Mouse (Mus musculus): ENCODE data around the gene Khnyn.
A peak's percentile ranks its signal among the peaks of the same experiment; 100 is the strongest.

Gene Khnyn

DNA sequence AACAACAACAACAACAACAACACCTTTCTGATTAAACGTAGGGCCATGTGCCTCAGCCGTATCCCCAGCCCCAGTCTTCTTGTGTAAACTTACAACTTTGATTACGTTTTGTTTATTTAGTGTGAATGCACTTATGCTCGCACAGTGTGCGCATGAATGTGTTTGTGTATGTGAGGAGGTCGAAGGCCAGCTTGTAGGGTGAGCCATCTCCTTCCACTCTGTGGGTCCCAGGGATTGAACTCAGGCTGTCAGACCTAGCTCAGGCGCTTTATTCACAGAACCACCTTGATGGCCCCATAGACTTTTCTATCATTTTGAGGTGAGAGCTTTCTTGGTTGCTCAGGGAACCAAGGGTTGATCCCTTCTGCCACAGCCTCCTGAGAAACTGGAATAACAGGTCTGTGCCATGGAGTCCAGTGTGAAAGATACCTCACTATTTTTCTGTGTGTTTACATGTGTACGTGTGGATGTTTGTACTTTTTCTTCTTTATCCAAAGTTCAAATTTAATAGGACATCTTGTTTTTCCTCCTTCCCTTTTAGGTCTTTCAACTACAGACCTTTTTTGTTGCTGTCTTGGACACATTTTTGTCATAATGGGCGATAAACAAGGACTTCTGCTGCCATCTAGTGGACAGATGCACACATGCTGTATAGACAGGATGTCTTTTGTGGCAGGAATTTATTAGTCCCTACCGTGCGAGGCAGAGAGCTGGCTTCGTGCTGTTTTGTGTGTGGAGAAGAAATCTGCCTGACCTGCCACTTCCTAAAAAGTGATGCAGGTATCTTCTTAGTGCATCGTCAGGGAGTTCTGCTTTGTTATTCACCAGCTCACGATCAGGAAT is 33.7 kb downstream of the Khnyn start:
- peak; percentile 81 to 82 for DNase-seq (ENCODE audit: low spot score in 2 of 2)

DNA sequence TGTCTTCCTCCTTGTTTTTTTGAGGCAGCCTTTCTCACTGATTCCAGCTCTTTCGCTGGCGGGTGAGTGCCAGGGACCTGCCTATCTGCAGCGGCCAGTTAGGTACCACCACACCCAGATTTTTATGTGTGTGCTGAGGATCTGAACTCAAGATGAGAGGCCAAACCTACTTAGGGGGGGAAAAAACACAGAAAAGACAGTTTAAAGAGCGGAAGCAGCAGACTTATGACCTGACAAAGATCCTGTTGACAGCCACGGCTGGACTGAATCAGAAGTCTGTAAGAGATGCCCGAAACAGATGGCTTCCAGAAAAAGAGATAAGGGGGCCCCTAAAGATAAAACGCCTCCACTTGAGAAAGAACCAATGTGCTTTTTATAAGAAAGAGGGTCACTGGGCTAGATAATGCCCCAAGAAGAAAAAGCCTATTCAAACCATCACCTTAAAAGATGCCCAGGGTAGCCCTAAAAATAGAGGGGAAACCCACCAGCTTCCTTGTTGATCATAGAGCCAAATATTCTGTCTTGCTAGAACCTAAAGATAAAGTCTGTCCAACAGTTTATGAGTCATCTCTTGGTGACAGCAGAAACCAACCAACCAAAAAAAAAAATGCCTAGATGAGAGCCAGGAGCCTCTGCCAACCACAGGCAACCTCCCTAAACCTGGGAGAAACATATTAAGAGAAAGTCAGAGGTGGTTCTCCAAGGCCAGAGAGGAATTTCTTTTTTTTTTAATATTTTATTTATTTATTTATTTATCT is 37.9 kb downstream of the Khnyn start:
- DNase-seq (ENCODE audit: low spot score in 2 of 2) = no peak

DNA sequence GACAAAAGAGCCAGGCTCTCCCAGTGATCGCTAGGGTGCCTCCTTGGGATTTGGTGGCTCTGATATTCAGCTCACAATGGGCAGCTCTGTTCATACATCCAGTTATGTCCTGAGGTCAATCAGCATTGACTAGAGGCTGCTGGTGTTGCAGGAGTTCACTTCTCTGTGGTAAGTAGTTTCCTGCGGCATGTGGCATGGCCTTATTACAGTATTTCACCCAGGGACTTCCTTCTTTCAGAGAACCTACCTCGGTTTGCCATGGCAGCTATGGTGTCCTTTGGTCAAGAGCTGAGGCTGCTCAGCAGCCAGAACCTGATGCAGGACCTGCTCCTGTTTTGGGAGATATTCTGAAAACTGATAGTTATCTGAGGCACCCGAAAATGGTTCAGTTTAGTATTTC is 42.1 kb downstream of the Khnyn start:
- DNase-seq (ENCODE audit: low spot score in 2 of 2) = no peak

DNA sequence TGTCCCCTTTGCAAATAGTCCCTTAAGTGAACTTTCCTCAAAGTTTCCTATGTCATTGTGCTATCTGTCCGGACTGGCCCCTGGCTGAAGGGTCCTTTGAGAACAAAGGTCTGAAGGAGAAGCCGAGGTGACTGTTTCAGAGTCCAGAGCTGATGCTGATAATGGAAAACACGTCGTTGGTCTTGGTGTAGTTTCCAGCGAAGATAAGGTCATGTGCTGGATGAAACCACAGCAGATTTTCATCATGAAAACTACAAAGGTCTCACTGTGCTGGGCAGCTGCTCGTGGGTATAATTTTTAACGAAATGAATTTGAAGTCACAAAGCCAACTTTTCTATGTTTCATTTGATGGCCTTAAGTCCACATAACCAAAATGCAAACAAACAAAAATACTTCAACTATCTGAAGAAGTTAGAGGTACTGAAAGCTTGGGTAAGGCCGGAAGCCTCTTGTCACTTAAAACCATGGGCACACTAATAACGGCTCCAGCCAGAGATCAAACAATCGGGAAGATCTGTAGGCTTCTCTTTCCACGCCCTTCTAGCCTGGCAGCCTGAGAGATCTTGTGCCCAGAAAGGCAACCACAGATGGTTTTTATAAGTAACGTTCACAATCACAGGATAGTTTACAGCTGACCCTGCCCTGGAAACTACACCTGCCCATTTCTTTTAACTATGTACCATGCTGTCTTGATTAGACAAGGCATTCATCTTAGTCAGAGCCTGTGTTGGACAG is 44.7 kb downstream of the Khnyn start:
- DNase-seq (ENCODE audit: low spot score in 2 of 2) = no peak

DNA sequence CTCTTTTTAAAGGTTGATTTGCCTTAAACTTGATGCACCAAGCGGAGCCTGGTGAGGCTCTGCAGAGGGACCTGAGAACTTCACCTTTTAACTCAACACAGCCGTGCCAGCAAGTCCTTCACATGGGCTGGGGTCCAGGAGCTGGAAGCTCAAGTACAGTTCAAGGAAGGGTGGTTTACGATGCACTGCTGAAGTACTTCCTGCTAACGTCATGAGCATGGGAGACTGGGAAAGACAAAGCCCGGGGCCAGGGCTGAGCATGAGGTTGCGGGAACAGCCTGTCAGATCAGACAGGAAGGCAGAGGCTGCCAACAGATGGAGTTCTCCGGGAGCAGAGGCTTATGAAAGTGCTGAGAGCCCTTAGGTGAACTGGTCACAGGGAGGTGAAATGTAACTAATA is 48.8 kb downstream of the Khnyn start:
- DNase-seq (ENCODE audit: low spot score in 2 of 2) = no peak

DNA sequence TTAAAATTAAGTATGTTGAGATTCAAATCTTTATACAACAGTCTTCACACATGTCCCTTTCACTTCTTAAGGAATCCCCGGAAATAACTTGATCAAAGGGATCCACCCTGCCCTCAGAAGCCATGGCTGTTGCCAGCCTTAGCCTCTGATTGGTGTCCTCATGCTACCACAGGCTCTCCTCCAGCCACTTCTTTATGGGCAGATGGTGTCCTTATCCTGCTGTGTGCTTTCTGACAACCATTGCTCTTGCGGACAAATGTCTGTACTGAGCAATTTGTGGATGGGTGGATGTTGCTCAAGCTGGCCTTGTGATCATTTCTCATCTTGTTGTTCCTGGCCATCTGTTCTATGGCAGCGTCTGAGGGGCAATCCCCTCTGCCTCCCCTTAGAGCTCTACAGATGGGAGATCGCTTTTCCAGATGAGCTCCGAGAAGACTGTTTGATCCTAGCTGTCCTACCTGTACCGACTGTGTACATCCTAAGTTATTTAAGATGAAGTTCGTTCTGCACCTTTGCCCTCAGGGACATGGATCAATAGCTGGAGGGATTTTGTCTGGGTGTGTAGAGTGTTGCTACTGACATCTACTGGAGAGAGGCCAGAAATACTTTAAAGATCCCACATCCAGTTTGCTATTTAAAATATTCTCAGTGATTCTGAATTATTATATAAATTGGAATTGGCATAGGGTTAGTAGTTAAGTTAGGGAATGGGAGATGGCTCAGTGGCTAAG is 55.5 kb downstream of the Khnyn start:
- no peak for DNase-seq (ENCODE audit: low spot score in 2 of 2)

DNA sequence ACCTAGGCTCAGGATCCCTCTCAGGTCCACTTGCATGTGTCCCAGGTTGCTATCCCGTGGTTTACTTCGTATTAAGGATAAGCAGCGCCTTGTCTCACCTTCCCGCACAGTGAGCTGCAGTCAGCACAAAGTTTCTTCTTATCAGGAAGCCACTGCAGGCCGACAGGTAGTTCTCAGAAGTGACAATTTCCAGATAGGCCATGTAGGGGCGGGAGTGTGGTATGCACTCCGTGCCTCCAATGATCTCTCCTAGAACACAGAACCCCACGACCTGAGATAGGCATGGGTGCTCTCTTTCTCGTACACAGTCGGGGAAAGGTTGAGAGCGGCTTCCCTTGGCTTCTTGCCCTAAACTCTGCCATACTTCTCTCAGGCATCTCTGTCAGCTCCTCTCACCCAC is 58.9 kb downstream of the Khnyn start:
- DNase-seq (ENCODE audit: low spot score in 2 of 2) = no peak

DNA sequence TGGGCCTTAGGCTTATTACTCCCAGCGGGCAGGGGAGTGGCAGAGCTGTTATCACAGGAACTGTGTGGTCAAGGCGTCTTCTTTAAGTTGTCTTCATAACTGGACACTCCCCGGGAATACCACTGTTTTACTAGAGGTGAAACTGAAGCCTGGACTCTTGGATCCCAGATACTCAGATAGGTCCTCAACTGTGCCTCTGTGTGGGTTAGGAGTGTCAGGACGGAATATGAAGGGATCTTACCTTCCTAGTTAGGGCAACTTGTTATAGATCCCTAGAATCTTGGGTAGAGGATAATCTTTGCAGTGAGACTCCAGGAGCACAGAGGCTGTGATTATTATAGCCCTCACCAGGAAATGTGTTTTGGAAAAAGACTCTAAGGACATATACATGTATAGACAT is 59.8 kb downstream of the Khnyn start, which contains the start of gene Cma1:
Cma1 (minus strand) TSS at position 101 of the 400 bp plus-strand sequence.
- DNase-seq (ENCODE audit: low spot score in 2 of 2) = no peak

DNA sequence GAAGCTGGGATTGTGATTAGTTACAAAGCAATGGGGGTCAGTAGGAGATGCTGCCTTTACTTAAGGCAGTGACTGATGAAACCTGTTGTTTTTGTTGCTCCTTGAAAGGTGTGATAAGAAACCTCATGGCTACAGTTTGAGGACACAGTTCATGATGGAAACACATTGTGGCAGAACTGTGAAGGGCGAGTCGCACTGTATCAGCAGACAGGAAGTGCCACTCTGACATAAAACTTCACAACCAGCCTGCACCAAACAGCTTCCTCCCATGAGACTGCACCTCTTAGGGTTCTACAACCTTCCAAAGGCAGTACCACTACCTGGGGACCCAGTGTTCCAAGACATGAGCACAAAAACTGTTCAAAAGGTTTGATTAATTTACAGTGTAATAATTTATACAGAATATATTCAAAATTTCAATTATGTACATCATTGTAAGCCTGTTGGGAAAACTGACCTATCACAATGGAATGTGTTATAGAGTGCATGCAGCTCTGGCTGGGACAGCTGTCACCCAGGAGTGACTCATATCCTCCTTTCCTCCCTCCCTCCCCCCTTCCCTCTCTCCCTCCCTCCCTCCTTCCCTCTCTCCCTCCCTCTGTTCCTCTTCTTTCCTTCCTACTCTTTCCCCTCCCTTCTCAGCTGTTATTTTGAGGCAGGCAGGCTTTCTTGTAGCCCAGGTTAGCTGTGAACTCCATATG is 61.7 kb downstream of the Khnyn start:
- no peak for DNase-seq (ENCODE audit: low spot score in 2 of 2)

All from right cerebral cortex, postnatal 10 days (tissue).